Mouse (Mus musculus): Measurements from ENCODE around the gene Ndufa9. TPM values are rescaled to one million over a fixed set of nuclear protein-coding genes. Genes with fewer than 3 reads are reported as not detected.

Gene Ndufa9
- polyA plus RNA-seq, 1 experiment = 35.2 TPM

DNA sequence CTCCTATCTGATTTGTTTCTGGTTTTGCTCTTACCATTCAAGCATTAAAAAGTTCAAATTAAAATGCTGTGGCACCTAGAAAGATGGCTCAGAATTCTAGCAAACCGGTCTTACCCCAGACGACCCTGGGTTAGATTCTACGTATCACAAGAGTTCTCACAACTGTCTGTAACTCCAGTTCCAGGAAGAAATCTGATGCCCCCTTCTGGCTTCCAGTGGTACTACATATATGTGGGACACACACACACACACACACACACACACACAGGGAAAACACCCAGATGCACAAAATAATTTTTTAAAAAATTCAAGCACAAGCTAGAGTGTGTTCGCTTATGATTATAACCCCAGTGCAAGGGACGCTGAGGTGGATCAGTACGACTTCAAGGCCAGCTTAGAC, 55.2 kb downstream of the Ndufa9 start:
- H3K4me3 ChIP-seq (ENCODE audit: extremely low read depth, insufficient read depth, insufficient read length) = no peak overlapping the region

DNA sequence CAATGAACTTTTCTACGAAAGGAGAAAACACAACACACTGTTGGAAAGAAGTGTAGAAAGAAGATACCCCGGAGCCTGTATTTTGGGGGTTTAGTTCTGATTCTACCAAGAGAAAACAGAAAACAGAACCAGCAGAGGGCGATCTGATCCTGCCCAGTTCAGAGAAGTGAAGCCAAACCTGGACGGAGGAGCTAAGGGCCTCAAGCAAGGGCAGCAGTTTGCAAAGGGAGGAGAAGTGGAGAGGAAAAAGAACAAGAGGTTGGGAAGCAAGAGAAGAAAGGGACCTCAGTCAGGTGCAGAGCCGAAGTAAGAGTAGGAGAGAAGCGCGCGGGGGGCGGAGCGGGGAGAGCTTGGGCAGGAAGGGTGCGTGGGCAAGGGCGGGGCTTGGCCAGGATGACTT, 57.0 kb downstream of the Ndufa9 start:
- no peak overlapping the region for H3K27ac ChIP-seq (ENCODE audit: insufficient read depth, low read length)
- H3K36me3 ChIP-seq (ENCODE audit: control insufficient read depth, insufficient read depth, low read length) = no peaks in the 10 kb centered on the region
- TF ChIP-seq POLR2A (IDR thresholded peaks at IDR 0.05; ENCODE audit: low read depth, low read length) = no peak
- no peak for TF ChIP-seq CTCF (IDR thresholded peaks at IDR 0.05; ENCODE audit: extremely low read depth, insufficient read depth, insufficient read length, insufficient replicate concordance)
- DNase-seq (ENCODE audit: low read depth in 1 of 2, low spot score in 2 of 2) = peak in 1 of 2 experiments; percentile 9
- no peaks in the 10 kb centered on the region for H3K27me3 ChIP-seq (ENCODE audit: control insufficient read depth, insufficient read depth, low read length)
- peak overlapping the region; percentile 46; the same call in 1 of the 2 replicates for H3K4me3 ChIP-seq (ENCODE audit: extremely low read depth, insufficient read depth, insufficient read length)
- H3K4me1 ChIP-seq (ENCODE audit: control insufficient read depth, insufficient read depth, insufficient read length) = peaks cover 3% of the 10 kb centered on the region; the same call in 1 of the 2 replicates
- 21% methylated on average over 12 of the region's 12 CpGs for WGBS

More for the DNA sequence above, 55.2 kb downstream of the Ndufa9 start:
- TF ChIP-seq CTCF (IDR thresholded peaks at IDR 0.05; ENCODE audit: extremely low read depth, insufficient read depth, insufficient read length, insufficient replicate concordance) = no peak
- TF ChIP-seq POLR2A (IDR thresholded peaks at IDR 0.05; ENCODE audit: low read depth, low read length) = no peak
- Histone ChIP-seq H3K4me1 (ENCODE audit: control insufficient read depth, insufficient read depth, insufficient read length) (peaks cover 3% of the 10 kb centered on the region; the same call in 1 of the 2 replicates), H3K27ac (ENCODE audit: insufficient read depth, low read length) (no peak overlapping the region), H3K36me3 (ENCODE audit: control insufficient read depth, insufficient read depth, low read length) (no peaks in the 10 kb centered on the region), H3K27me3 (ENCODE audit: control insufficient read depth, insufficient read depth, low read length) (no peaks in the 10 kb centered on the region)
- 96% methylated on average over 6 of the region's 6 CpGs for WGBS
- no peak for DNase-seq (ENCODE audit: low read depth in 1 of 2, low spot score in 2 of 2)

DNA sequence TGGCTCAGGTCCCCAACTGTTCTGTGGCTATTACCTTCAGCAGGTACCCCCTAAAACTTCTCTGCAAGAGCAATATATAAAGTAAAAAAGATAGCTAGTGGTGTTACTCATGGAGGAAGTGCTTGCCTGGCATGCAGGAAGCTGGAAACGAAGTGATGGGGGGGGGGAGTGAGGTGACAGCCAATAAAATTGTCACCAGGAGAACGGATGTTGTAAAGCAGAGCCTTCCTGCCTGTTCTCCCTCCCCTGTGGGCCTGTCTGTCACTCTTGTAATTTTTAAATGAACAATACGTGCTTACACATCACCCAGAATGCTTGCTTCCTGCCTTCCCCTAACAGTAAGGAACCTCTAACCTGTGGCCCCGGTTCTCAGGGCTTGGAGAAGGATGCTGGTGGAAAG, 57.4 kb downstream of the Ndufa9 start:
- WGBS = 16% methylated on average over 4 of the region's 4 CpGs
- Histone ChIP-seq H3K27me3 (ENCODE audit: control insufficient read depth, insufficient read depth, low read length) (no peaks in the 10 kb centered on the region), H3K36me3 (ENCODE audit: control insufficient read depth, insufficient read depth, low read length) (no peaks in the 10 kb centered on the region), H3K4me1 (ENCODE audit: control insufficient read depth, insufficient read depth, insufficient read length) (peaks cover 3% of the 10 kb centered on the region; the same call in 1 of the 2 replicates), H3K4me3 (ENCODE audit: extremely low read depth, insufficient read depth, insufficient read length) (no peak overlapping the region), H3K27ac (ENCODE audit: insufficient read depth, low read length) (no peak overlapping the region)
- no peak for DNase-seq (ENCODE audit: low read depth in 1 of 2, low spot score in 2 of 2)
- TF ChIP-seq POLR2A (IDR thresholded peaks at IDR 0.05; ENCODE audit: low read depth, low read length) = no peak
- no peak for TF ChIP-seq CTCF (IDR thresholded peaks at IDR 0.05; ENCODE audit: extremely low read depth, insufficient read depth, insufficient read length, insufficient replicate concordance)

DNA sequence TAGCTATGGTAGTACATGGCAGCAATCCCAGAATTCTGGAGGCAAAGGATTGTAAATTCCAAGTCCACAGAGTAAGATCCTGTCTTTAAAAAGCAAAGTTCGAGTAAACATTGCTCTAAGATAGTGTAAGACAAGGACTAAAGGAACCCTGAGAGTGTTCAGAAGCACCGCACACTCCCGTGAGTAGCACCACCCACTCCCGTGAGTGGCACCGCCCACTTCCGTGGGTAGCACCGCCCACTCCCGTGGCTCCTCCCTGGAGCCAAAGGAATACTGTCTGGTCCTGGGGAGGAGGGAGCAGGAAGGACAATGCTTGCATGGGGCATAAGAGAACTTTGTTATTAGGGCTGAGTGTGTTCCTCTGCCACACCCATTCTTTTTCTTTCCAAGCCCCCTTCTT, 60.1 kb downstream of the Ndufa9 start:
- Histone ChIP-seq H3K27me3 (ENCODE audit: control insufficient read depth, insufficient read depth, low read length) (no peaks in the 10 kb centered on the region), H3K4me3 (ENCODE audit: extremely low read depth, insufficient read depth, insufficient read length) (no peak overlapping the region), H3K36me3 (ENCODE audit: control insufficient read depth, insufficient read depth, low read length) (no peaks in the 10 kb centered on the region), H3K4me1 (ENCODE audit: control insufficient read depth, insufficient read depth, insufficient read length) (peaks cover 3% of the 10 kb centered on the region; the same call in 1 of the 2 replicates), H3K27ac (ENCODE audit: insufficient read depth, low read length) (no peak overlapping the region)
- TF ChIP-seq CTCF (IDR thresholded peaks at IDR 0.05; ENCODE audit: extremely low read depth, insufficient read depth, insufficient read length, insufficient replicate concordance) (no peak), POLR2A (IDR thresholded peaks at IDR 0.05; ENCODE audit: low read depth, low read length) (no peak)
- 76% methylated on average over 8 of the region's 8 CpGs for WGBS
- DNase-seq (ENCODE audit: low read depth in 1 of 2, low spot score in 2 of 2) = no peak

DNA sequence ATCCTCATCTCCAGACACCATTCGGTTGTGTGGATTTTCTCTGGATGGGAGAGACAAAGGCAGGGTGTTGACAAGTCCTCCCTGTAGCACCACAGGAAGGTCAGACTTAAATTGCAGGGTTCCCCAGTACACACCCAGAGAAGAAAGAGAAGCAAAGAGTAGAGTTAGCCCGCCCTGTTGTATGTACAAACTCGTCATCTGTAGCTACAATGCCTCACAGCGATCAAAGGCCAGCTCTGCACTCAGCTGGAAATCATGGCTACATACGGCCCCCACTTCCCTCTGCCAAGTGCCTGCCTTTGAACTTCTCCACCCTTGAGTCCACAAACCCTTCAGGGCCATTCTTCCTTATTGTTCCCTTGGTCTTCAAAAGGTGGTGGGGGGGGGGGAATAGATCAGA, 64.7 kb downstream of the Ndufa9 start:
- no peak for DNase-seq (ENCODE audit: low read depth in 1 of 2, low spot score in 2 of 2)
- no peak overlapping the region for H3K27ac ChIP-seq (ENCODE audit: insufficient read depth, low read length)
- H3K4me1 ChIP-seq (ENCODE audit: control insufficient read depth, insufficient read depth, insufficient read length) = no peaks in the 10 kb centered on the region
- 69% methylated on average over 5 of the region's 5 CpGs for WGBS
- H3K36me3 ChIP-seq (ENCODE audit: control insufficient read depth, insufficient read depth, low read length) = no peaks in the 10 kb centered on the region
- TF ChIP-seq CTCF (IDR thresholded peaks at IDR 0.05; ENCODE audit: extremely low read depth, insufficient read depth, insufficient read length, insufficient replicate concordance) (no peak), POLR2A (IDR thresholded peaks at IDR 0.05; ENCODE audit: low read depth, low read length) (no peak)
- no peaks in the 10 kb centered on the region for H3K27me3 ChIP-seq (ENCODE audit: control insufficient read depth, insufficient read depth, low read length)
- no peak overlapping the region for H3K4me3 ChIP-seq (ENCODE audit: extremely low read depth, insufficient read depth, insufficient read length)

DNA sequence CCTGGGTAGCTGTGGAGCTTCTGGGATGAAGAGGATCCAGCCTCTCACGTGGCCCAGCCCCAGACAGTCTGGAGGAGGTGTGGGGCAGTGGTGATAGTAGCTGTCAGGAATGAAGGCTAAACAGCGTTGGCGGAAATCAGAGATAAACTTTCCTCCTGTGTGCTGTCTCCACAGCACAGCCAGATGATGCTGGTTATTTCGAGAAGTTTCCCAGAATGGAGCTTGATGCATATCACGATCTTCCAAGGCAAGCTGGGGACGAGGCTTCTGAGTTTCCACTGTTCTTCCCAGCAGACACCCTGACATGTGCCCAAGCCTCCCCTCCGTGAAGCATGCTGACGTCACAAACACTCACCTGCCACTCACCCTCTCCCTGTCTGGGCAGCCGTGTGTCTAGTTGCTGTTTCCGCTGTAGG, 65.3 kb downstream of the Ndufa9 start:
- Histone ChIP-seq H3K27ac (ENCODE audit: insufficient read depth, low read length) (no peak overlapping the region), H3K4me1 (ENCODE audit: control insufficient read depth, insufficient read depth, insufficient read length) (no peaks in the 10 kb centered on the region), H3K4me3 (ENCODE audit: extremely low read depth, insufficient read depth, insufficient read length) (no peak overlapping the region), H3K36me3 (ENCODE audit: control insufficient read depth, insufficient read depth, low read length) (no peaks in the 10 kb centered on the region), H3K27me3 (ENCODE audit: control insufficient read depth, insufficient read depth, low read length) (no peaks in the 10 kb centered on the region)
- DNase-seq (ENCODE audit: low read depth in 1 of 2, low spot score in 2 of 2) = no peak
- no peak for TF ChIP-seq CTCF (IDR thresholded peaks at IDR 0.05; ENCODE audit: extremely low read depth, insufficient read depth, insufficient read length, insufficient replicate concordance)
- no peak for TF ChIP-seq POLR2A (IDR thresholded peaks at IDR 0.05; ENCODE audit: low read depth, low read length)
- WGBS = 77% methylated on average over 10 of the region's 10 CpGs

DNA sequence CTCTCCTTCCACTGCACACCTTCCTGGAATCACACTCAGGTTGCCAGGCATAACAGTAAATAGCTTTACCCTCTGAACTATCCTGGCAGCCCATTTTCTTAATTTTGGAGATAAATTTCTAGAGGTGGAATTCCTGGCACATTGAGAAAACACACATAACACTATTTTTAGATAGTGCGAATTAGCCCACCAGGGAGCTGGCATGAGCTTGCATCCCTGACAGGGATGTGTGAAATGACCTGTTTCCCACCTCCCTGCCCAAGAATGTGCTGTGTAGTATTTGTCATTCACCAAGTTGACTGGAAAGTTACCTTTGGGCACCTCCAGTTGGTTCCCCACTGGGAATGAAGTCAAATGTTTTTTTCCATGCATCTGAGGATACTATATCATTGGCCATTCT, 65.9 kb downstream of the Ndufa9 start:
- TF ChIP-seq CTCF (IDR thresholded peaks at IDR 0.05; ENCODE audit: extremely low read depth, insufficient read depth, insufficient read length, insufficient replicate concordance) = no peak
- TF ChIP-seq POLR2A (IDR thresholded peaks at IDR 0.05; ENCODE audit: low read depth, low read length) = no peak
- DNase-seq (ENCODE audit: low read depth in 1 of 2, low spot score in 2 of 2) = no peak
- Histone ChIP-seq H3K36me3 (ENCODE audit: control insufficient read depth, insufficient read depth, low read length) (no peaks in the 10 kb centered on the region), H3K27me3 (ENCODE audit: control insufficient read depth, insufficient read depth, low read length) (no peaks in the 10 kb centered on the region), H3K4me1 (ENCODE audit: control insufficient read depth, insufficient read depth, insufficient read length) (no peaks in the 10 kb centered on the region), H3K4me3 (ENCODE audit: extremely low read depth, insufficient read depth, insufficient read length) (no peak overlapping the region), H3K27ac (ENCODE audit: insufficient read depth, low read length) (no peak overlapping the region)
- 93% methylated on average over 1 of the region's 1 CpGs for WGBS

All from spleen, adult 2 months (tissue).